ENCODE assay signal across 20 mouse cellular contexts in the genomic region with DNA sequence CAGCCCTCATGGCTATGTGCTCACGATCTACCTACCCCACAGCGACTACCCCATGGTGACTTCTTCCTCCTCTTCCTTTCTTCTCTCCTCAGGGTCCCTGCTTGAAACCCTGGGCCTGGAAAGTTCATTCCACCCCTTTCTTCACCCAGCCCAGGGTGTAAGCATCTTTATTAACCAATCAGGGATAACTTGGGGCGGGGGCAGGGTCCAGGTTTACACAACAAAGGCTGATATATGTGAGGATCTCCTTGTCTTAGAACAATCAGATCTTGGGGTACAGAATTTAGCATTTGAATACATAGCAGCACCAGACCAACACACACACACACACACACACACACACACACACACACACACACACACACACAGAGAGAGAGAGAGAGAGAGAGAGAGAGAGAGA. TPM values are rescaled to one million over a fixed set of nuclear protein-coding genes. Genes with fewer than 3 reads are reported as not detected.
DNase-seq lines count a peak whose midpoint lies in the region; ATAC-seq and TF ChIP-seq lines count a peak whose summit lies in the region.
"Had no signal": no experiment of that assay in that cellular context is flagged by ENCODE, and none has a peak within 500 bp of the region (broad histone marks: within the 10 kb centered on the region; RNA-seq: fewer than 3 reads in every experiment).

No protein-coding gene starts in this region.

- no peak overlapping the region for H3K4me2 ChIP-seq in midbrain, embryonic 12.5 days (replicated peaks)
- H3K4me2 ChIP-seq in midbrain, postnatal 0 days (ENCODE audit: low read depth, low read length, poor library complexity, severe bottlenecking): no peak overlapping the region
- H3K4me2 ChIP-seq in midbrain, embryonic 15.5 days: no peak overlapping the region
- H3K4me2 ChIP-seq: forebrain, embryonic 15.5 days; heart, embryonic 11.5 days; heart, embryonic 15.5 days had no signal

- H3K27me3 ChIP-seq in midbrain, embryonic 12.5 days: no peaks in the 10 kb centered on the region
- H3K27me3 ChIP-seq in midbrain, postnatal 0 days (ENCODE audit: insufficient read depth, low read length): no peaks in the 10 kb centered on the region
- no peaks in the 10 kb centered on the region for H3K27me3 ChIP-seq in midbrain, embryonic 15.5 days (replicated peaks)
- H3K27me3 ChIP-seq: forebrain, embryonic 15.5 days; heart, embryonic 15.5 days; Patski had no signal

- no peak overlapping the region for H3K9ac ChIP-seq in midbrain, embryonic 12.5 days (replicated peaks)
- no peak overlapping the region for H3K9ac ChIP-seq in midbrain, postnatal 0 days (replicated peaks; ENCODE audit: low read length, poor library complexity, severe bottlenecking)
- H3K9ac ChIP-seq in midbrain, embryonic 15.5 days: no peak overlapping the region
- H3K9ac ChIP-seq: forebrain, embryonic 15.5 days; heart, embryonic 15.5 days had no signal

- H3K9me3 ChIP-seq in midbrain, embryonic 12.5 days: no peaks in the 10 kb centered on the region
- no peaks in the 10 kb centered on the region for H3K9me3 ChIP-seq in midbrain, postnatal 0 days (ENCODE audit: low read length)
- H3K9me3 ChIP-seq in midbrain, embryonic 15.5 days: no peaks in the 10 kb centered on the region
- H3K9me3 ChIP-seq: embryonic facial prominence, embryonic 10.5 days; forebrain, embryonic 15.5 days; heart, embryonic 15.5 days had no signal

- DNase-seq in heart, adult 11 months: peak; percentile 37
- DNase-seq in heart, adult 9 months (ENCODE audit: low spot score in 2 of 2): no peak
- DNase-seq in midbrain, postnatal 0 days (ENCODE audit: low spot score): no peak
- no peak for DNase-seq in cerebellum, postnatal 4 days (ENCODE audit: low spot score in 2 of 2)
- no peak for DNase-seq in thymus, postnatal 25 days
- DNase-seq: adrenal gland, adult 8-10 months; cerebellum, adult 8-10 months; cerebellum, postnatal 25 days; gastrocnemius, postnatal 36 days; heart, adult 18-20 months; heart, postnatal 14 days had no signal

- no peaks in the 10 kb centered on the region for H3K36me3 ChIP-seq in midbrain, embryonic 12.5 days
- H3K36me3 ChIP-seq in midbrain, postnatal 0 days (ENCODE audit: insufficient read depth, low read length): no peaks in the 10 kb centered on the region
- no peaks in the 10 kb centered on the region for H3K36me3 ChIP-seq in midbrain, embryonic 15.5 days (replicated peaks)
- H3K36me3 ChIP-seq: embryonic facial prominence, embryonic 10.5 days; forebrain, embryonic 15.5 days; heart, embryonic 15.5 days had no signal

- no peak for TF ChIP-seq CTCF in midbrain, postnatal 0 days (IDR thresholded peaks at IDR 0.05)

- no peak overlapping the region for H3K4me3 ChIP-seq in midbrain, embryonic 12.5 days
- H3K4me3 ChIP-seq in midbrain, postnatal 0 days (ENCODE audit: low read depth, low read length): no peak overlapping the region
- H3K4me3 ChIP-seq in midbrain, embryonic 15.5 days: no peak overlapping the region
- H3K4me3 ChIP-seq: embryonic facial prominence, embryonic 10.5 days; forebrain, embryonic 15.5 days; heart, embryonic 15.5 days had no signal

- ATAC-seq in midbrain, embryonic 12.5 days (ENCODE audit: low FRiP score, low read depth): no peak
- ATAC-seq in midbrain, postnatal 0 days (ENCODE audit: low FRiP score): no peak
- ATAC-seq in midbrain, embryonic 15.5 days (replicated peaks): peak; percentile 33; the same call in 1 of the 2 replicates
- ATAC-seq: forebrain, embryonic 15.5 days; Patski had no signal

- 22% methylated on average over 3 of the region's 3 CpGs for WGBS in midbrain, embryonic 12.5 days
- WGBS in midbrain, postnatal 0 days: 26% methylated on average over 3 of the region's 3 CpGs
- 20% methylated on average over 3 of the region's 3 CpGs for WGBS in midbrain, embryonic 15.5 days

- peaks cover 13% of the 10 kb centered on the region for H3K4me1 ChIP-seq in midbrain, embryonic 12.5 days
- H3K4me1 ChIP-seq in midbrain, postnatal 0 days (ENCODE audit: insufficient read depth, low read length): peaks cover 5% of the 10 kb centered on the region; the same call in 1 of the 2 replicates
- H3K4me1 ChIP-seq in midbrain, embryonic 15.5 days: peaks cover 20% of the 10 kb centered on the region

- peak overlapping the region; percentile 30; the same call in 1 of the 2 replicates for H3K27ac ChIP-seq in midbrain, embryonic 12.5 days (replicated peaks)
- H3K27ac ChIP-seq in midbrain, postnatal 0 days (ENCODE audit: low read depth, low read length): no peak overlapping the region
- H3K27ac ChIP-seq in midbrain, embryonic 15.5 days: peak overlapping the region; percentile 58; the same call in 1 of the 2 replicates
- H3K27ac ChIP-seq: embryonic facial prominence, embryonic 10.5 days; heart, embryonic 15.5 days had no signal

RNA-seq across cellular contexts. Expression of a gene that starts 13.3 kb away (rescaled TPM):
- polyA plus RNA-seq in midbrain, embryonic 12.5 days (2016; fragmentation: Nextera tagmentation; extraction: Ambion mirVana): 47.3 and 51.5 TPM in 2 replicates
- 95.1 and 127 TPM in 2 replicates for total RNA-seq in midbrain, postnatal 0 days (2014; rRNA removed)
- polyA plus RNA-seq in midbrain, postnatal 0 days (2015; fragmentation: Nextera tagmentation; extraction: Ambion mirVana): 41.1 and 46.6 TPM in 2 replicates
- 60.4 and 68.6 TPM in 2 replicates for polyA plus RNA-seq in midbrain, embryonic 15.5 days (2015; fragmentation: Nextera tagmentation; extraction: Ambion mirVana)

RNA-seq across cellular contexts. Expression of a gene that starts 13.5 kb away (rescaled TPM):
- polyA plus RNA-seq in midbrain, embryonic 12.5 days (2016; fragmentation: Nextera tagmentation; extraction: Ambion mirVana): 46.8 and 47.4 TPM in 2 replicates
- total RNA-seq in midbrain, postnatal 0 days (2014; rRNA removed): 12.6 and 19.6 TPM in 2 replicates
- 20.4 and 20.6 TPM in 2 replicates for polyA plus RNA-seq in midbrain, postnatal 0 days (2015; fragmentation: Nextera tagmentation; extraction: Ambion mirVana)
- polyA plus RNA-seq in midbrain, embryonic 15.5 days (2015; fragmentation: Nextera tagmentation; extraction: Ambion mirVana): 25.7 and 31.3 TPM in 2 replicates

RNA-seq across cellular contexts. Expression of a gene that starts 26.5 kb away (rescaled TPM):
- 1.7 and 1.9 TPM in 2 replicates for polyA plus RNA-seq in midbrain, embryonic 12.5 days (2016; fragmentation: Nextera tagmentation; extraction: Ambion mirVana)
- total RNA-seq in midbrain, postnatal 0 days (2014; rRNA removed): 55.7 and 103 TPM in 2 replicates
- polyA plus RNA-seq in midbrain, postnatal 0 days (2015; fragmentation: Nextera tagmentation; extraction: Ambion mirVana): 17.6 and 21.9 TPM in 2 replicates
- polyA plus RNA-seq in midbrain, embryonic 15.5 days (2015; fragmentation: Nextera tagmentation; extraction: Ambion mirVana): 13.9 and 15.8 TPM in 2 replicates
- total RNA-seq: gastrocnemius, postnatal 36 days; heart, adult 18-20 months; heart, postnatal 14 days; hematopoietic stem cell, adult 5-6 weeks had no signal
- polyA plus RNA-seq: C2C12; heart, embryonic 15.5 days had no signal
